Mouse (Mus musculus) ES-Bruce4 (cell line): ENCODE results near the gene Pde4dip. TPM values are rescaled to one million over a fixed set of nuclear protein-coding genes. Genes with fewer than 3 reads are reported as not detected.
A peak's percentile ranks its signal among the peaks of the same experiment; 100 is the strongest.

Source experiments
- H3K27ac ChIP-seq: 2 replicates; pipeline ENCODE4 v1.5.1; 2012; ENCODE audit warnings: low read length, inconsistent platforms; ENCODE audit not compliant: insufficient read depth
- H3K27me3 ChIP-seq: 2 replicates; pipeline ENCODE4 v1.6.1; 2012; ENCODE audit warnings: mild to moderate bottlenecking, low read length, inconsistent platforms; ENCODE audit not compliant: control insufficient read depth, poor library complexity, insufficient read depth, severe bottlenecking
- H3K36me3 ChIP-seq: 2 replicates; pipeline ENCODE4 v1.6.1; 2012; ENCODE audit warnings: inconsistent platforms, mild to moderate bottlenecking, low read length, moderate library complexity; ENCODE audit not compliant: control insufficient read depth, poor library complexity, insufficient read depth, severe bottlenecking
- H3K4me1 ChIP-seq: one replicate; pipeline ENCODE4 v1.8.1; 2011; ENCODE audit warnings: low read length; ENCODE audit not compliant: control insufficient read depth, insufficient read depth
- H3K4me3 ChIP-seq: 2 replicates; pipeline ENCODE4 v1.5.1; 2011; ENCODE audit warnings: low read depth, mild to moderate bottlenecking, low read length
- H3K9ac ChIP-seq: 2 replicates; pipeline ENCODE4 v1.6.1; 2012; ENCODE audit warnings: low read depth, mild to moderate bottlenecking, inconsistent platforms; ENCODE audit not compliant: poor library complexity, severe bottlenecking
- H3K9me3 ChIP-seq: replicated peaks from 2 replicates; pipeline ENCODE4 v1.6.1; 2012; ENCODE audit warnings: mild to moderate bottlenecking, low read length, inconsistent platforms; ENCODE audit not compliant: control insufficient read depth, poor library complexity, insufficient read depth, severe bottlenecking
- CTCF ChIP-seq: IDR thresholded peaks from one replicate; pipeline ENCODE4 v1.8.1; 2011; ENCODE audit warnings: low read depth, low read length
- EP300 ChIP-seq: IDR thresholded peaks from 2 replicates; pipeline ENCODE4 v1.6.1; 2011; ENCODE audit warnings: low read depth, low read length; ENCODE audit not compliant: insufficient read depth
- POLR2A ChIP-seq: IDR thresholded peaks from one replicate; pipeline ENCODE4 v1.8.1; 2011; ENCODE audit warnings: low read length; ENCODE audit not compliant: insufficient read depth
- polyA plus RNA-seq: library from polyadenylated mRNA; stranded (reverse); fragments of >200 nt; gene quantifications from 2 replicates; pipeline ENCODE4 v1.2.4, GENCODE M21; 2011; ENCODE audit warnings: low read depth; ENCODE audit not compliant: missing spikeins, insufficient read depth, insufficient read length

Pde4dip gene
- 13.5 and 16.8 TPM in 2 replicates for polyA plus RNA-seq

DNA sequence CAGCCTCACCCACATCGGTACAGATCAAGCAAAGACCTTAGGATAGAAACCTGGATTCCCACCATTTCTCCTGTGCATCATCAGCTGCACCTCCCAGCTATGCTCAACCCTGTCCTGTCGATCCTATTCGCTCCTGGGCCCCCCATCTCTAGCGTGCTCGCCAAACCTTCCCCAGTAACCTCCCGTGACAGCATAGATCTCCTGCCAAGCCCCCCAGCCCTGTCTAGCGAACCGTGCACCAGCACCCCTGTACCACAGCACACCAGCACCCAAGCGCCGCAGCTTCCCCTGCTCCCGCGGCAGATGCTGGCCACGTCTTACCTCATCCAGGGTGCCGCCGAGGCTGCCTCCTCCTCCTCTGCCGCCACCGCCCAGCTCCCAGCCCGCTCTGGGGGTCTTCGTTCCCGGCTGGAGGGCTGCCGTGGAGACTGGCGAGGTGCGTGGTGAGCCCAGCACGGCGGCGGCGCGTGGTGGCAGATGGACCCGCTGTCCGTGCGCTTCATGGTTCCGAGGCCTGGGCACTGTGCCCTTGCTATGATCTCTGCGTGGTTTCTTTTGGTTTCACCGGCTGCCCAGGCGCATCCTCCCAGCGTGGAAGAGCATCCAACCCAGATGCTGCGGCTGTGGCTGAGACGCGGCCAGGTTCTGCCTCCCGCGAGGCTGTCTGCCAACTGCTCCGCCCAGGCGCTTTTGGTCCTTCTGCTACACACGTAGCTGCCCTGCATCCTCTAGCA, at the start of gene Pde4dip:
TSS of gene Pde4dip (minus strand) at position 540 of the 734 bp plus-strand sequence.
- TF ChIP-seq CTCF: no peak
- no peak for TF ChIP-seq POLR2A
- Histone ChIP-seq H3K36me3 (no peaks in the 10 kb centered on the region), H3K27me3 (no peaks in the 10 kb centered on the region), H3K27ac (no peak within 1 kb of the TSS), H3K4me3 (peak within 1 kb of the TSS; percentile 44), H3K4me1 (no peaks in the 10 kb centered on the region), H3K9me3 (no peaks in the 10 kb centered on the region), H3K9ac (peak within 1 kb of the TSS; percentile 20; the same call in 1 of the 2 replicates)

DNA sequence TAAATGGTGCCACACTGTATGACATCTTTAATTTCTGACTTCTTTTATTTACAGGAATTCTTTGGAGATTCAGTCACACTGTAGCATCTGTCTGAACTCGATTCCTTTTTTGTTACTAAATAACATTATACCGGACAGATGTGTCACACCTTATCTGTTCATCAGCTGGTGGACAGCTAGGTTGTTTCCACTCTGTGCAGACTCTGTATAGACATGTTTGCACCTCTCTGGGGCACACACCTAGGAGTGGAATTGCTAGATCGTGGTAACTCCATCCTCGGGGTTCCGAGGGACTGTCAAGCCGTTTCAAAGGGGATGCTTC, 49.4 kb upstream of the Pde4dip start:
- no peak overlapping the region for H3K27ac ChIP-seq
- H3K4me1 ChIP-seq: peaks cover 6% of the 10 kb centered on the region
- no peaks in the 10 kb centered on the region for H3K27me3 ChIP-seq
- no peak overlapping the region for H3K9ac ChIP-seq
- H3K4me3 ChIP-seq: no peak overlapping the region
- no peak for TF ChIP-seq EP300
- TF ChIP-seq CTCF: no peak
- TF ChIP-seq POLR2A: no peak
- peaks cover 4% of the 10 kb centered on the region; the same call in 1 of the 2 replicates for H3K9me3 ChIP-seq
- no peaks in the 10 kb centered on the region for H3K36me3 ChIP-seq

DNA sequence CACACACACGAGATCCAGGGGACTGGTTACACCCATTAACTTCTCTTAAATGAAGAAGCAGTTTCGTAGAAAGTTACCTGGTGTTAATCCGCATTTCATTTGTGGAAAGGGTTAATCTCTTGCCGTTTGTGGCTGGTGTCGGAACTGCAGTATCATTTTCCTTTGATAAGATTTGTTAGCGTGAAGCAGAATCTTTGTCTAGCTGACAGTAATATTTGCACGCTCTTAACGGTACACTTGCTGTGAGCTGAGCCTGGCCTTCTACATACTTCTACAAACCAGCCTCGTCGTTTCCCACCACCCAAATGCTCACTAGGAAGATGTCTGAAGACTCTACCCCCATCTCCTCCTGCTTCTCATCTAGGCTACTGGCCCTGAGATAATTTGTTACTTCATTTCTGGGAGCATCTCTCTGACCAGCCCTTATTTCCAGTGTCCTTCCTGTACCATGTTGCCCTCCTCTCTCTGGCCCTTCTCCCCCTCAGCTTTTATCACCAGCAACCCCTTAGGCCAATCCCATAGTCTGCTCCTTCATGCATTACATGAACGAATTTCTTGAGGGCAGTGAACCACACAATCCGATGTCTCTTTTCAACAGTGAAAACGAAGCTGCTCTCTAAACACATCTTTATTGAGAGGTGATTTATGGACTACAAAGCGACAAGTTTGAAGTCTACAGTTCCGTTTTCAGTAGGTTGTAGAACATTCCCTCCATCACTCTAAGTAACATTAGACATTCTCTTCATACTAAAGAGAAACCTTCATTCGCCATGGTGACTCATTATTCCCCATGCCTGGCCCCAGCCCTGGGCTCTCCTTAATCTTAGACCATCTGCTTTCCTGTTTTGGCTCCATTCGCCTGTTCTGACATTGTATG, 48.8 kb upstream of the Pde4dip start:
- Histone ChIP-seq H3K9ac (no peak overlapping the region), H3K27me3 (no peaks in the 10 kb centered on the region), H3K4me1 (peaks cover 6% of the 10 kb centered on the region), H3K9me3 (peaks cover 4% of the 10 kb centered on the region; the same call in 1 of the 2 replicates), H3K36me3 (no peaks in the 10 kb centered on the region), H3K27ac (no peak overlapping the region), H3K4me3 (no peak overlapping the region)
- TF ChIP-seq POLR2A (no peak), EP300 (no peak), CTCF (no peak)

DNA sequence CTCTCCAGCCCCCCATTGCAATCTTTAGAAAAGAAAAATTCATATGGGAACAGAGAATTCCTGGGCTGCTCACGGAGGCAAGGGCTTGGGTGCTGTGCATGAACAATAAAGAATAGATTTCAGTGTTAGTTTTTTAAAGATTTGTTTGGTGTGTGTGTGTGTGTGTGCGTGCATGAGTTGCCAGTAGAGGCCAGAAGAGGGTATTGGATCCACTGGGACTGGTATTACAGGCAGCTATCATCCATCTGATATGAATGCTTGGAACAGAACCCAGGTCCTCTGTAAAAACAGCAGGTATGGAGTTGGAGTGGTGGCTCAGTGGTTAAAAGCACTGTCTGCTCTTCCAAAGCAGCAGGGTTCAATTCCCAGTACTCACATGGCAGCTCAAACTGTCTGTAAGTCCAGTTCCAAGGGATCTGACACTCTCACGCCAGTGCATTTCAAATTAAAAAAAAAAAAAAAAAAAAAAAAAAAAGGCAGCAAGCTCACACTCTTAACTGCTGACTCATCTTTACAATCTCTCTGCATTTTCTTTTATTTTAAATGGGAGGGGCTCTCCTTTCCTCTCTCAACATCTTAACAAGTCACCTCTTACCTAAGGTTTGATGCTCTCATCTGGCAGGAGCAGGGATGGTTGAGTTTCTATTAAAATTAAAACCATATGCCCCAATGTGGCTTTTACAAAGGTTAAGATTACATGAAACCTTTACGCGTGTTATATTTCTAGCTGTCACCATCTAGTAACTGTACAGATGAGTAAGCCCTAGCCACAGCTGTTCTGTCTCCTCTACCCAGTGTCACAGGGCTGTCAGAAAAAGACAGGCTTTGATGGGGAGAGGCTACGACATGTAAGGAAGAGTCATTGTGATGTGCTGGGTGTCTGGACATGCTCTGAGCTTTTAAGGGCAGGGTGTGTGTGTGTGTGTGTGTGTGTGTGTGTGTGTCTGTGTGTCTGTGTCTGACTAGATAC, 46.1 kb upstream of the Pde4dip start:
- Histone ChIP-seq H3K9ac (no peak overlapping the region), H3K27ac (no peak overlapping the region), H3K36me3 (no peaks in the 10 kb centered on the region), H3K9me3 (peaks cover 4% of the 10 kb centered on the region; the same call in 1 of the 2 replicates), H3K4me1 (peaks cover 6% of the 10 kb centered on the region), H3K27me3 (no peaks in the 10 kb centered on the region), H3K4me3 (no peak overlapping the region)
- no peak for TF ChIP-seq POLR2A

DNA sequence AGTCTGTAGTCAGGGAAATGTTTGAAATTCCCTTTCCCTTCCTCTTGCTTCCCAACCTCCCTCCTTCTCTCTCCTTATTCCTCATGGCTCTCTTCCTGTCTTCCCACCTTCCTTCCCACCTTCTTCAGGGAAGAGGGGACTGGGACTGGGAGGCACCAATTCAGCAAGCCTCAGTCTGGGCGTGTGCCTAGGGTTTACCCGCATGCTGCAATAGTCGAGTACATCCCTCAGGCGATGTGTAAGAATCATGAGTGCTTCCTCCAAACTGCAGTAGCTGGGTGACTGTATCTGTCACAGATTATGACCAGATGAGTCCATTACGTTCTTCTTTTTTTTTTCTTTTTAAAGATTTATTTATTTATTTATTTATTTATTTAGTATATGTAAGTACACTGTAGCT, 45.3 kb upstream of the Pde4dip start:
- Histone ChIP-seq H3K36me3 (no peaks in the 10 kb centered on the region), H3K27ac (no peak overlapping the region), H3K27me3 (no peaks in the 10 kb centered on the region), H3K9me3 (peaks cover 2% of the 10 kb centered on the region; the same call in 1 of the 2 replicates), H3K4me3 (no peak overlapping the region), H3K9ac (no peak overlapping the region), H3K4me1 (peaks cover 6% of the 10 kb centered on the region)
- TF ChIP-seq POLR2A (no peak), CTCF (no peak), EP300 (no peak)
